Comparison of ENCODE assay signal across 11 mouse cellular contexts in the genomic region with DNA sequence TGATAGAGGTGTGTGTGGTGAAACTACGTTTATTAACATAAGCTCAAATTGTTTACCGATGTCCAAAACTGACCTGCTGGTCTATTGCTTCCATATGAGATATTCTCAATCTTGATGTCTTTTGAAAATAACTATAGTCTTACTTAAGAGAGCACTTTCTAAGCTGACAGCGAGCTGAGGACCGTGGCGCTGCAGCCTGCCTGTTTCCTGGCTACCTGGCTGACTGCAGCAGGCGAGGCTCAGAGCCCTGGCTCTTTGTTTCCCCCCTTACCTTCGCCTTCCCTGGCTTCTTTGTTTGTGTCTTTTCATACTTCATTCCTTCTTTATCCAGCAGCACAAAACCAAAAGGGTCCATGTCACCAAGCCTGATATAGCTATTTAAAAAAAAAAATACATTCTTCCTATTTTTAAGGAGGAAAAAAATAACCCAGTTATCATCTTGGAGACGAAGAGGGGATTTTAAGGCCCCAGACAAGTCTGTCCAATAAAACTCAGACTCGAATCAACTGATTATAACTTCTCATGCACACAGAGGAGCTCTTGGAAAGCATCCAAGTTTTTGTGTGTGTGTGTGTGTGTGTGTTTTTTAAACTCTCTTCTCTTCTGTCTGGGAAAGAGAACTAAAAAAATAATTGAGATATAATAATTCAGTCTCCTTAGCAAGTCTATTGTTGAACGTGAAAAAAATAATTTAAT. TPM values are rescaled to one million over a fixed set of nuclear protein-coding genes. Genes with fewer than 3 reads are reported as not detected.
DNase-seq lines count a peak whose midpoint lies in the region; ATAC-seq lines count a peak whose summit lies in the region.
"Had no signal": no experiment of that assay in that cellular context is flagged by ENCODE, and none has a peak within 500 bp of the region (broad histone marks: within the 10 kb centered on the region; RNA-seq: fewer than 3 reads in every experiment).

No protein-coding gene starts in this region.

- no peaks in the 10 kb centered on the region for H3K36me3 ChIP-seq in intestine, embryonic 14.5 days (ENCODE audit: control insufficient read depth, insufficient read depth, low read length)
- no peaks in the 10 kb centered on the region for H3K36me3 ChIP-seq in intestine, embryonic 16.5 days (ENCODE audit: control insufficient read depth, insufficient read depth, low read length)
- H3K36me3 ChIP-seq in embryonic facial prominence, embryonic 10.5 days (replicated peaks): 0 out of 2 replicates have a peak, but pooled peaks cover 7% of the 10 kb centered on the region
- 0 out of 2 replicates have a peak, but pooled peaks cover 3% of the 10 kb centered on the region for H3K36me3 ChIP-seq in heart, embryonic 16.5 days (ENCODE audit: control insufficient read depth, insufficient read depth)
- no peaks in the 10 kb centered on the region for H3K36me3 ChIP-seq in midbrain, embryonic 15.5 days (replicated peaks)

- no peak overlapping the region for H3K4me2 ChIP-seq in intestine, embryonic 14.5 days (ENCODE audit: low read length)
- no peak overlapping the region for H3K4me2 ChIP-seq in intestine, embryonic 16.5 days (ENCODE audit: low read depth, low read length)
- peak overlapping the region; percentile 60 for H3K4me2 ChIP-seq in heart, embryonic 16.5 days (ENCODE audit: low read depth, low read length)
- H3K4me2 ChIP-seq in midbrain, embryonic 15.5 days: peak overlapping the region; percentile 26; the same call in 1 of the 2 replicates
- H3K4me2 ChIP-seq: embryonic facial prominence, embryonic 15.5 days had no signal

- WGBS in intestine, embryonic 14.5 days: 45% methylated on average over 10 of the region's 10 CpGs
- 53% methylated on average over 10 of the region's 10 CpGs for WGBS in intestine, embryonic 16.5 days
- 76% methylated on average over 10 of the region's 10 CpGs for WGBS in embryonic facial prominence, embryonic 10.5 days
- 48% methylated on average over 10 of the region's 10 CpGs for WGBS in heart, embryonic 16.5 days
- 35% methylated on average over 10 of the region's 10 CpGs for WGBS in midbrain, embryonic 15.5 days

- 0 out of 2 replicates have a peak overlapping the region, but pooled peaks have one; percentile 44 for H3K27ac ChIP-seq in intestine, embryonic 14.5 days (ENCODE audit: low read depth)
- no peak overlapping the region for H3K27ac ChIP-seq in intestine, embryonic 16.5 days (ENCODE audit: low read length)
- H3K27ac ChIP-seq in embryonic facial prominence, embryonic 10.5 days (replicated peaks): 0 out of 2 replicates have a peak overlapping the region, but pooled peaks have one; percentile 19
- peak overlapping the region; percentile 89 for H3K27ac ChIP-seq in heart, embryonic 16.5 days (ENCODE audit: low read length)
- peak overlapping the region; percentile 75 for H3K27ac ChIP-seq in midbrain, embryonic 15.5 days
- H3K27ac ChIP-seq: embryonic facial prominence, embryonic 15.5 days had no signal

- ATAC-seq in intestine, embryonic 14.5 days (replicated peaks; ENCODE audit: low FRiP score, low TSS enrichment, low read depth): no peak
- no peak for ATAC-seq in intestine, embryonic 16.5 days
- ATAC-seq in heart, embryonic 16.5 days (replicated peaks; ENCODE audit: extremely low read depth, insufficient read depth, low FRiP score): no peak; the same call in 1 of the 2 replicates
- ATAC-seq in midbrain, embryonic 15.5 days (replicated peaks): 0 out of 2 replicates have a peak, but pooled peaks have one; percentile 51

- peak; percentile 41 for DNase-seq in intestine, embryonic 14.5 days (ENCODE audit: low spot score)
- DNase-seq in embryonic facial prominence, embryonic 10.5 days (ENCODE audit: low spot score): no peak
- DNase-seq in left cerebral cortex, adult 18-20 months (ENCODE audit: low spot score in 2 of 2): no peak
- DNase-seq in kidney, postnatal 14 days: no peak
- DNase-seq: cerebellum, adult 11 months; gastrocnemius, postnatal 25 days; lung, adult 2 months had no signal

- H3K4me1 ChIP-seq in intestine, embryonic 14.5 days (replicated peaks; ENCODE audit: control insufficient read depth, insufficient read depth, low read length): no peaks in the 10 kb centered on the region
- peaks cover 4% of the 10 kb centered on the region; the same call in 1 of the 2 replicates for H3K4me1 ChIP-seq in intestine, embryonic 16.5 days (ENCODE audit: control insufficient read depth, insufficient read depth, low read length)
- H3K4me1 ChIP-seq in embryonic facial prominence, embryonic 10.5 days: no peaks in the 10 kb centered on the region
- peaks cover 3% of the 10 kb centered on the region for H3K4me1 ChIP-seq in heart, embryonic 16.5 days (ENCODE audit: control insufficient read depth, insufficient read depth, low read length)
- 0 out of 2 replicates have a peak, but pooled peaks cover 6% of the 10 kb centered on the region for H3K4me1 ChIP-seq in midbrain, embryonic 15.5 days

- no peaks in the 10 kb centered on the region for H3K9me3 ChIP-seq in intestine, embryonic 14.5 days (ENCODE audit: control insufficient read depth, low read length)
- H3K9me3 ChIP-seq in intestine, embryonic 16.5 days (ENCODE audit: control insufficient read depth, low read length): no peaks in the 10 kb centered on the region
- no peaks in the 10 kb centered on the region for H3K9me3 ChIP-seq in embryonic facial prominence, embryonic 10.5 days
- H3K9me3 ChIP-seq in heart, embryonic 16.5 days (replicated peaks; ENCODE audit: control insufficient read depth, low read length): no peaks in the 10 kb centered on the region
- H3K9me3 ChIP-seq in midbrain, embryonic 15.5 days: no peaks in the 10 kb centered on the region
- H3K9me3 ChIP-seq: embryonic facial prominence, embryonic 15.5 days had no signal

- no peak overlapping the region for H3K4me3 ChIP-seq in intestine, embryonic 14.5 days (ENCODE audit: low read depth, low read length)
- H3K4me3 ChIP-seq in intestine, embryonic 16.5 days (ENCODE audit: low read length): no peak overlapping the region
- H3K4me3 ChIP-seq in embryonic facial prominence, embryonic 10.5 days: no peak overlapping the region
- H3K4me3 ChIP-seq in heart, embryonic 16.5 days (ENCODE audit: low read length): peak overlapping the region; percentile 38
- peak overlapping the region; percentile 15 for H3K4me3 ChIP-seq in midbrain, embryonic 15.5 days
- H3K4me3 ChIP-seq: embryonic facial prominence, embryonic 15.5 days had no signal

- no peak overlapping the region for H3K9ac ChIP-seq in intestine, embryonic 14.5 days (ENCODE audit: low read length)
- no peak overlapping the region for H3K9ac ChIP-seq in intestine, embryonic 16.5 days (ENCODE audit: low read depth, low read length)
- H3K9ac ChIP-seq in heart, embryonic 16.5 days (ENCODE audit: low read length): peak overlapping the region; percentile 66
- no peak overlapping the region for H3K9ac ChIP-seq in midbrain, embryonic 15.5 days
- H3K9ac ChIP-seq: embryonic facial prominence, embryonic 15.5 days had no signal

- H3K27me3 ChIP-seq in intestine, embryonic 14.5 days (replicated peaks; ENCODE audit: control insufficient read depth, insufficient read depth, low read length): no peaks in the 10 kb centered on the region
- no peaks in the 10 kb centered on the region for H3K27me3 ChIP-seq in intestine, embryonic 16.5 days (replicated peaks; ENCODE audit: control insufficient read depth, insufficient read depth, low read length)
- H3K27me3 ChIP-seq in embryonic facial prominence, embryonic 10.5 days (replicated peaks; ENCODE audit: low read depth, poor library complexity, severe bottlenecking): no peaks in the 10 kb centered on the region
- no peaks in the 10 kb centered on the region for H3K27me3 ChIP-seq in heart, embryonic 16.5 days (ENCODE audit: control insufficient read depth, insufficient read depth, low read length)
- no peaks in the 10 kb centered on the region for H3K27me3 ChIP-seq in midbrain, embryonic 15.5 days (replicated peaks)
- H3K27me3 ChIP-seq: embryonic facial prominence, embryonic 15.5 days had no signal

RNA-seq across cellular contexts. Expression of a gene that starts 48.4 kb away (rescaled TPM):
- polyA plus RNA-seq in intestine, embryonic 14.5 days (2014; fragmentation: Nextera tagmentation; extraction: Ambion mirVana): 7.5 and 8.9 TPM in 2 replicates
- polyA plus RNA-seq in intestine, embryonic 16.5 days (2015; fragmentation: Nextera tagmentation; extraction: Ambion mirVana): 2.3 TPM in 2 replicates
- polyA plus RNA-seq in embryonic facial prominence, embryonic 10.5 days (2016; fragmentation: Nextera tagmentation; extraction: Ambion mirVana): 3.4 and 3.8 TPM in 2 replicates
- 13.5 and 14.3 TPM in 2 replicates for polyA plus RNA-seq in heart, embryonic 16.5 days (2015; fragmentation: Nextera tagmentation; extraction: Ambion mirVana)
- polyA plus RNA-seq in midbrain, embryonic 15.5 days (2015; fragmentation: Nextera tagmentation; extraction: Ambion mirVana): 26.5 and 39.8 TPM in 2 replicates
- total RNA-seq in left cerebral cortex, adult 18-20 months (2021): 10 to 100 TPM; 58.2 to 62.9 TPM

Comparison
In these comparisons a context has a peak if more than half of its experiments do, and no peak if none do; other contexts are left out.
1. H3K4me2 ChIP-seq: peak in heart, embryonic 16.5 days (single experiment) and midbrain, embryonic 15.5 days (single experiment); none in intestine, embryonic 14.5 days (single experiment) and intestine, embryonic 16.5 days (single experiment).
2. H3K4me3 ChIP-seq: peak in heart, embryonic 16.5 days (single experiment) and midbrain, embryonic 15.5 days (single experiment); none in intestine, embryonic 14.5 days (single experiment), intestine, embryonic 16.5 days (single experiment) and embryonic facial prominence, embryonic 10.5 days (single experiment).